Mouse (Mus musculus) cerebellum, adult 2 months (tissue): Measurements from ENCODE around the gene Lsm14a.

Experiments
- CTCF ChIP-seq: fragments of 200-500 bp; IDR thresholded peaks from 2 replicates; pipeline ENCODE4 v1.5.1; 2011; ENCODE audit warnings: low read depth, mild to moderate bottlenecking, control low read depth, low read length, moderate library complexity, borderline replicate concordance; ENCODE audit not compliant: insufficient read depth
- POLR2A ChIP-seq: fragments of 200-500 bp; IDR thresholded peaks from 2 replicates; pipeline ENCODE4 v1.6.1; 2011; ENCODE audit warnings: low read length, control low read depth, borderline replicate concordance; ENCODE audit not compliant: insufficient read depth

DNA sequence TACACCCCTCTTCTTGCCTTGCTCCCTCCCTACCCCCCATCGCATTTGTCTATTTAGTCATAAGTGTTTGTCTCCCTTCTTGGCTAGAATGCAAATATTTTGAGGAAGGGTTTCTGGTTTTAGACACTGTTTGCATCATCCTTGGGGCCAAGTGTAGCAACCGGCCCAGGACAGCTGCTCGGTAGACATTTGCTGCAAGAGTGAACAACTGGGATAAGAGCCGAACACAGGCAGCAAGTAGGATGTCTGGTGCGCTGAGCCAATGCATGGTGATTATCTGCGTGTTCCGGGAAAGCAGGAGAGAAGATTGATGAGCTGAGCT lies 2.3 kb downstream of the Lsm14a start:
- TF ChIP-seq POLR2A, result no peak
- TF ChIP-seq CTCF, result no peak
